Mouse (Mus musculus) lung, adult 2 months (tissue): Measurements from ENCODE around the gene Ppargc1a. TPM values are rescaled to one million over a fixed set of nuclear protein-coding genes. Genes with fewer than 3 reads are reported as not detected.

Experiments
- DNase-seq: peaks from one replicate; pipeline ENCODE4 v3.0.0; 2022
- H3K4me1 ChIP-seq: fragments of 200-500 bp; 2 replicates; pipeline ENCODE4 v1.6.1; 2011; ENCODE audit warnings: low read length; ENCODE audit not compliant: control insufficient read depth, insufficient read depth
- H3K4me3 ChIP-seq: fragments of 200-500 bp; replicated peaks from 2 replicates; pipeline ENCODE3; 2011; ENCODE audit warnings: low read depth, mild to moderate bottlenecking, control low read depth, low read length; ENCODE audit errors: extremely low read depth
- CTCF ChIP-seq: fragments of 200-500 bp; IDR thresholded peaks from 2 replicates; pipeline ENCODE4 v1.5.1; 2011; ENCODE audit warnings: mild to moderate bottlenecking, low read length, control low read depth; ENCODE audit not compliant: insufficient read depth
- POLR2A ChIP-seq: fragments of 200-500 bp; IDR thresholded peaks from 2 replicates; pipeline ENCODE4 v1.6.1; 2011; ENCODE audit warnings: low read depth, mild to moderate bottlenecking, control low read depth, low read length, borderline replicate concordance; ENCODE audit errors: extremely low read depth
- WGBS: fragments of 180-500 bp; shearing (Covaris S2); methylation state at CpG from one replicate; pipeline ENCODE4 v1.1.7; 2018; 5-methylcytosine and 5-hydroxymethylcytosine counted together
- polyA plus RNA-seq: library from polyadenylated mRNA; depleted of rRNA; stranded (reverse); fragments of >200 nt; gene quantifications from 2 replicates; pipeline ENCODE4 v1.2.3, GENCODE M21; 2012

Ppargc1a gene
- polyA plus RNA-seq, 1 experiment, result 2.6 TPM

DNA sequence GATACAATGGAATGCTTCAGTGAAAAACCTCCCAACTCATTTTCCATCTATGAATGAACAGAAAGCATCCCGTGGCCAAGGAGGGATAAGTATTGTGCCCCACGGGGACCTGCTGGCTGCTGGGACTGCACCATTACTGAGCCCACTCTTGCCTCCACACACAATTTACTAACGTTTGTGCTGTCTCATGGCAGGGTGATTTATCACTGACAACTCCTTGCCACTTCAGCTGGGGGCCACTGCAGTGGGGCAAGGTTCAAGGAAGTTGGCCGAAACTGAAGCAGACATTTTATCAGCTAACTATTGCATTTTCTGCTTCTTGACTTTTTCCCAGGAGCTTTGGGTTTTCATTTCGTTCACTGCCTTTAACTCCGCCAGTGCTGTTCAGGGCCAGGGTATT lies 17.5 kb upstream of the Ppargc1a start:
- Histone ChIP-seq H3K4me1 (no peaks in the 10 kb centered on the region), H3K4me3 (no peak overlapping the region)
- 33% methylated on average over 6 of the region's 6 CpGs for WGBS
- no peak for DNase-seq
- TF ChIP-seq CTCF (no peak), POLR2A (no peak)

DNA sequence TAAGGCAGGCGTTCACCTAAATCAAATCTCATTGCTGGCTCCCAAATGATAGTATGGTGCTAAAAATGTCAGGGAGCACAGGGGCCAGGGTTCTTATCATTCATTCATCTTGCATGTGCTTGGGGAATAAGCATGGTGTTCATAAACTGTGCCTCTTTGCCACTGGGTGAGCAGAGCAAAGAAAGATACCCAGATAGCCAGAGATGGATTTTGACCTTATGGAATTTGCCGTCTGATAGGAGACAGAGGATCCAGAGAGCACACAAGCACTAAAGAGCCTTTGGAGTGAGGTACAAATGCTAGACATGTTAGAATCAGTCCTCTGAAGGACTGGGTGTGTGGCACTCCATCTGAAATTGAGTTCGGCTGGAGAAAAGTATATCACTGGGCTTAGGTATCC lies 16.7 kb upstream of the Ppargc1a start:
- 83% methylated on average over 3 of the region's 3 CpGs for WGBS

DNA sequence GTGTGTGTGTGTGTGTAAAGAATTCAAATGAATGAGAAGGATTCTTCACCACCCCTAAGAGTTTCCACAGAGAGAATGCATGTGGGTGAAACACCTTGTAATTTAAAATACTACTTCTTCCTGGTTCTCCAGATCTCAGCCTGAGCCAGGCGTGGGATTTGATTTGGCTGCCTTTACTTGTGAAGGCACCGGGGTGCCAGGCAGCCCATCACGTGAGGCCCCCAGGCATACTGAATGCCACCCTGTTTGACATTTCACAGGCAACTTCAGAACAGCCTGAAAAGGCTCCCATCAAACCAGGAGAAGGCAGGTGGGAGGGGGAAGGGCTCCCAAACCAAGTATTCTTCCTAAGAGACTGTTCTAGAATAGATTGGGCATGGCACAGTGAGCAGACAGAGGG lies 16.1 kb upstream of the Ppargc1a start:
- no peak for TF ChIP-seq CTCF
- no peak for TF ChIP-seq POLR2A
- 95% methylated on average over 3 of the region's 3 CpGs for WGBS
- H3K4me3 ChIP-seq, result no peak overlapping the region
- H3K4me1 ChIP-seq, result no peaks in the 10 kb centered on the region
- DNase-seq, result no peak

More for the DNA sequence above, 16.7 kb upstream of the Ppargc1a start:
- H3K4me3 ChIP-seq, result no peak overlapping the region
- TF ChIP-seq POLR2A, result no peak
- TF ChIP-seq CTCF, result no peak
- H3K4me1 ChIP-seq, result no peaks in the 10 kb centered on the region
- DNase-seq, result no peak

DNA sequence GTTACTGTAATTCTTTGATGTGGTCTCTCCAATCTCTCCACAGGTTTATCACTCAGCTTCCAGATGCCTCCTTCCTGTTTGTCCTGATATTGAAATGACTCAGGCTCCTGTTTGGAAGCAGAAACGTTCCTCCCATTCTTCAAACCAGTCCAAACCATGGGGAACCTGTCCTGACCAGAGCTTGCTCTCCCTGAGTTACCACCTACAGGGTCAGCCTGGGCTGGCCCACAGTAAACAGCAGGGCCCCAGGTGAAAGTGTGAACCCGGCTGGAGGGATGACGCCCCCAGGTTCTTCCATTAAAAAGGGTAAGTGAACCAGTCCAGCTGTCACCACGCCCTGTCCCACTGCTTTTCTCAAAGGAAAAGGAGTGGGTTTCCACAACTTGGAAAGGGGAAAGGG lies 15.5 kb upstream of the Ppargc1a start:
- Histone ChIP-seq H3K4me3 (no peak overlapping the region), H3K4me1 (no peaks in the 10 kb centered on the region)
- DNase-seq, result no peak
- TF ChIP-seq CTCF (no peak), POLR2A (no peak)
- WGBS, result 54% methylated on average over 4 of the region's 4 CpGs

DNA sequence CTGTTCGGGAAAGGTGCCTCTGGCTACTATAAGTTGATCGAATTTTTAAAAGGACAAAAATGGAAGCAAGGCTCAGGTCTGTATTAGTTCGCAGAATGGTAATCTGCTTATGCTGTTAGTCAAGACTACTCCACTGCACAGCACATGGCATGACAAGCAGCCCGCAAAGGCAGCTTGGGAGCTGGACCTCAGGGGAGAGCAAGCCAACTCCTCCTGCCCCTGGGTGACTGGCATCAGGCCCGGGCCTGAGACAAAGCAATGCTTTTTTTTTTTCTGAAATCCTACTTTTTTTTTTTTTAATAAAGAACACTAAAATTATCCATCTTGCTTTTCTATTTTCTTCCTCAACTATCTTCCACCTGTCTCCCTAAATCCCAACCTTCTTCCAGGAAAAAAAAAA lies 15.1 kb upstream of the Ppargc1a start:
- WGBS, result 80% methylated on average over 5 of the region's 5 CpGs
- H3K4me3 ChIP-seq, result no peak overlapping the region
- no peak for DNase-seq
- no peaks in the 10 kb centered on the region for H3K4me1 ChIP-seq
- TF ChIP-seq POLR2A, result no peak

DNA sequence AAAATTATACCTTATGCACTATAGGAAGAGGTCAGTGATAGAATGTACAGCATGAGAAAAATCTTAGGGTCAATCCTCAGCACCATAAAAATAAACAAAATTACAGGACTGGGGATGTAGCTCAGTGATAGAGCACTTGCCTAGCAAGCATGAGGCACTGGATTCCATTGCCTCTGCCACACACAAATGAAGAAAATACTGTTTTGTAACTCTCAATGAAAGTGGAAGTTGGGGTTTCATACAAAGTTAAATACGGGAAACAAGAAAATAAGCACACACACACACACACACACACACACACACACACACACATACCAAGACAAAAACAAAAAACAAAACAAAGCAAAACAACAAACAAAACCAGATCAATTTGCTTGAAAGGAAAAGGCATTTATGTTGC lies 10.1 kb upstream of the Ppargc1a start:
- TF ChIP-seq CTCF, result no peak
- no peak for TF ChIP-seq POLR2A
- H3K4me3 ChIP-seq, result no peak overlapping the region
- no peak for DNase-seq
- 78% methylated on average over 1 of the region's 1 CpGs for WGBS
- no peaks in the 10 kb centered on the region for H3K4me1 ChIP-seq

DNA sequence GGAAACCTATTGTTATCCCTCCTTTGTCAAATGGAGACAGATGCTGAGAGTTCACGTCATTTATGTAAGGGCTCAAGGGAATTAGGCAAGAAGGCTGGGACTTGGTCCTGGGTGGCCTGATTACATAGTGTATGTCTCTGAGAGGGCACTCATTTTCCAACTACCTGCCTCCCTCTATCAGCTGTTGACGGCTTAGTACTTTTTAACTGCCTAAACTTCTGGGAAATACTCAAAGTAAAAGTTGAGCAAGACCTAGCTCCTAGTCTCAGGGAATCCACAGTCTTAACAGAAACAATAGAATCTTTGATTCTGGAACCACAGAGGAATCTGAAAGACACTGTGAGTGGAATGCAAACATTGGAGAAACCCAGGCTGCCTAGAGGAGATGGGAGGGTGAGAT lies 6.2 kb upstream of the Ppargc1a start:
- 61% methylated on average over 2 of the region's 2 CpGs for WGBS
- H3K4me1 ChIP-seq, result no peaks in the 10 kb centered on the region
- no peak overlapping the region for H3K4me3 ChIP-seq
- TF ChIP-seq POLR2A, result no peak
- TF ChIP-seq CTCF, result no peak
- no peak for DNase-seq

DNA sequence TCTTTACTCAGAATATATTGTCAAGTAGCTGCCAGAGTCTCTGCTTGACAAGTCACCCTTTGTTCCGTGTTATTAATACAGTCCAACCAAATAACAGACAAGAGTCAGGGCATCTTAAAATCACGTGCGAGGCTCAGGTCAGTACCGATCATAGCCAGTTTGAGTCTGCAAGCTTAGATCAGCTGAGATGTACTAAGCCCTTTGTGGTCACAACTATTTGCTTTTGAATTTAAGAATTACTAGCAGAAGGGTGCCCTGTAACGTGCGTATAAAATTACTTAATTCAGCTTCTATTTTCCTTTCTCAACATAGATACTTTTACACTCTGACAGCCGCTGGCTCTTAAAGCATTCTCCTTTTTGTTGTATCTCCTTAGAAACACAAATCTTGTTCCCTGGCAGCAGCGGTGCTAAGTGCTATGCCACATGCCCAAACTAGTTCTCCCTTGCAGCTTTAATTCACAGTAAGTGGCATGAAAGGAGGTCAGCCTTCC lies 718 bp upstream of the Ppargc1a start:
- 59% methylated on average over 8 of the region's 8 CpGs for WGBS
- Histone ChIP-seq H3K4me3 (no peak overlapping the region), H3K4me1 (no peaks in the 10 kb centered on the region)
- TF ChIP-seq POLR2A (no peak), CTCF (no peak)
- DNase-seq, result no peak

DNA sequence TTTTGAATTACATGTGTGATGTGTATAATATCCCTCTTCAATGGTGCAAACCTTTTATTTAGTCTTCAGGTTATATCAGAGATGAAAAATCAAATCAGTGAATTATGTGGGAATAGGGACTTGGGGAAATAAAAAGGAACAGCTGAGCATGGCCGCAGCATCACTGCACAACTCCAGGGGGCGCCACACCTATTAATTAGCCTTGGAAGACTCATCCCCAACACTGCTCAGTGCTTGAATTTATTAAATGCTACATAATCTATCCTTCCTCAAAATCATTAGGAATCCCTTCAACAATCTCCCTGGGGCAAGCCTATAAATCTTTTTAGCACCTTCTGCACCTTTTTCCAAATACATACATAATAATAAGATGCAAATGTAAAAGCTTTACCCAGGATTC lies 1.9 kb downstream of the Ppargc1a start:
- TF ChIP-seq CTCF (no peak), POLR2A (no peak)

DNA sequence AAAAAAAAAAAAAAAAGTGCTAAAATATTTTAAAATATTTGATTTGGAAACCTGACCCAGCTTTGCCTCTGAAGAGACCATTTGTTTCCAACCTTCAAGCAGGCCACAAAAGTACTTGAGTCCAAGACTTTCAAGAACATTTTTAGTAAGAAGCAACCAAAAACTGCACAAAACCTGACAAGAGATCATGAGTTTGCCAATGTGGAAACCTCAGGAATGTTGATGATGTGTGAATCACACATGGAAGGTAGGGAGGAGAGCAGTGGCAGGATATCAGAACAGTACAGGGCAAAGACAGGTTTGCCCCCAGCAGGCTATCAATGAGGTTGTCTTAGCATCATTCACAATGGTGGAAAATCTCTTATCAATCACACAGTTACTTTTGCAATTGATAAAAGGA lies 2.5 kb downstream of the Ppargc1a start:
- TF ChIP-seq POLR2A, result no peak
- no peak for TF ChIP-seq CTCF

More for the DNA sequence above, 1.9 kb downstream of the Ppargc1a start:
- no peak overlapping the region for H3K4me3 ChIP-seq
- no peaks in the 10 kb centered on the region for H3K4me1 ChIP-seq
- no peak for DNase-seq
- 69% methylated on average over 2 of the region's 2 CpGs for WGBS

DNA sequence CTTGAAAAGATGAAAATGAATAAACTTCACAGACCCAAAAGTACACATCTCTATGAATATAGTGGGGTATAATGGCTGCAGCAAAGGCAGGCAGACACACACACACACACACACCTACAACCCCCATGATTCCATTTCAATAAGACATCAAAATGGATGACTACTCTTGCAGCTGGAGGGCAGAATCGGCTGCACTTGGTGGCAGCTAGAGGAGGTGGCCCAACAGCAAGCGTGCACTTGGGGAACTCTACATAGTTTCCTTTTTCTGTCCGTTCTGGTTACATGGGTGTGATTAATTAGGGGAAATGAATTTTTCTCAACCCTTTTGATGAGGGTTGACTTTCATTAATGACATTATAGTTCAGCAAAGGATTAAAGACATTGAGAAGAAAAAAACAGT lies 4.0 kb downstream of the Ppargc1a start:
- TF ChIP-seq POLR2A (no peak), CTCF (no peak)
- 55% methylated on average over 3 of the region's 3 CpGs for WGBS
- H3K4me3 ChIP-seq, result no peak overlapping the region

More for the DNA sequence above, 2.5 kb downstream of the Ppargc1a start:
- H3K4me3 ChIP-seq, result no peak overlapping the region
- no peaks in the 10 kb centered on the region for H3K4me1 ChIP-seq
- no peak for DNase-seq

More for the DNA sequence above, 4.0 kb downstream of the Ppargc1a start:
- no peak for DNase-seq
- H3K4me1 ChIP-seq, result no peaks in the 10 kb centered on the region
